Comparison of ENCODE assay signal across 8 mouse cellular contexts in the genomic region with DNA sequence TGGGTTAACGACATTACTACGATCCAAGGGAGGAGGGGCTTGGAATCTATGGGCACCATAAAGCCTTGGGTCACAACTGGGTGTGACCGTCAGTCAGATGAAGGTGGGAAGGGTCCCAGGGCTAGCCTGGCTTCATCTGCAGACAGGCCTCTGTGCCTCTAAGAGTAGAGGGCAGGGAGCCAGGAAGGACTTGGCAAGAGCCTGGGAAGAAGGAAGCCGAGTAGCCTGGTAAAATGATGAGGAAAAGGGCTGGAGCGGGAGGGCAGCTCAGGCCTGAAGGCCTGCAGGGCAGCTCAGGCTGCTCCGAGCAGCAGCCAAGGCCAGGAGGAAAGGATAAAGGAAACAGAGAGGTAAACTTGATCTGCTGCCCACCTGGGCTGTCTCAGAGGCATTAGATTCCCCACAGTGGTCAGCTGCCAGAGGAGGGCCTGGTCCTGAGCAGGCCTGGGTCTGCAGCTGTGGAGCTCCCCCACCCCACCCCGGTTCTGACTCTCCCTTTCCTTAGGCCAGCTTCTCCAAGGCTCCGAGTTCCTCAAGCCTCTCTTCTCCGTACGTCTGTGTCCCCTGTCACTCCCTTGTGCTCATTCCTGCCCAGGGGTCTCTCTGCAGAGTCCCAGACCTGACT. TPM values are rescaled to one million over a fixed set of nuclear protein-coding genes. Genes with fewer than 3 reads are reported as not detected.
DNase-seq lines count a peak whose midpoint lies in the region; ATAC-seq and TF ChIP-seq lines count a peak whose summit lies in the region.

No protein-coding gene starts in this region.

- no peak overlapping the region for H3K9ac ChIP-seq in heart, adult 2 months (ENCODE audit: low read depth, low read length)
- H3K9ac ChIP-seq in liver, embryonic 11.5 days (ENCODE audit: low read depth, low read length) = no peak overlapping the region

- H3K4me3 ChIP-seq in heart, adult 2 months = no peak overlapping the region
- no peak overlapping the region for H3K4me3 ChIP-seq in liver, embryonic 11.5 days (ENCODE audit: low read depth, low read length)

- TF ChIP-seq POLR2A in heart, adult 2 months (IDR thresholded peaks at IDR 0.05; ENCODE audit: insufficient read depth, low read depth, low read length) = no peak

- no peak for TF ChIP-seq CTCF in heart, adult 2 months (IDR thresholded peaks at IDR 0.05)

- peaks cover 9% of the 10 kb centered on the region for H3K4me1 ChIP-seq in heart, adult 2 months (ENCODE audit: control insufficient read depth, insufficient read depth, low read length)
- no peaks in the 10 kb centered on the region for H3K4me1 ChIP-seq in liver, embryonic 11.5 days (replicated peaks; ENCODE audit: control insufficient read depth, insufficient read depth, low read length)

- no peak for TF ChIP-seq EP300 in heart, adult 2 months (IDR thresholded peaks at IDR 0.05; ENCODE audit: insufficient read depth, low read depth, low read length)

- no peaks in the 10 kb centered on the region for H3K27me3 ChIP-seq in heart, adult 2 months (ENCODE audit: control insufficient read depth, insufficient read depth, low read length)
- no peaks in the 10 kb centered on the region for H3K27me3 ChIP-seq in liver, embryonic 11.5 days (replicated peaks; ENCODE audit: control insufficient read depth, insufficient read depth, low read length)

- no peaks in the 10 kb centered on the region for H3K9me3 ChIP-seq in liver, embryonic 11.5 days (ENCODE audit: control insufficient read depth, low read length)

- no peaks in the 10 kb centered on the region for H3K36me3 ChIP-seq in heart, adult 2 months (ENCODE audit: control insufficient read depth, insufficient read depth, low read length)
- H3K36me3 ChIP-seq in liver, embryonic 11.5 days (ENCODE audit: control insufficient read depth, insufficient read depth, low read length) = no peaks in the 10 kb centered on the region

- WGBS in heart, adult 2 months = 42% methylated on average over 10 of the region's 10 CpGs
- WGBS in liver, embryonic 11.5 days = 61% methylated on average over 10 of the region's 10 CpGs

- no peak overlapping the region for H3K4me2 ChIP-seq in liver, embryonic 11.5 days

- intact Hi-C loops in left cerebral cortex, postnatal 4 days (cut with DNase I) = no loop called here
- intact Hi-C loops in heart, adult 2 months (cut with DNase I) = no loop called here

- peak; percentile 76 for DNase-seq in left cerebral cortex, postnatal 4 days
- no peak for DNase-seq in left cerebral cortex, adult 18-20 months (ENCODE audit: low spot score in 2 of 2)
- peak; percentile 86 to 87 for DNase-seq in cerebellum, postnatal 10 days
- peak; percentile 61 to 63 for DNase-seq in heart, adult 2 months
- DNase-seq in kidney, postnatal 25 days = peak; percentile 57 to 59
- DNase-seq in natural killer cell, adult 2 months (ENCODE audit: low spot score in 2 of 2) = no peak
- DNase-seq in liver, embryonic 11.5 days (ENCODE audit: low spot score) = no peak
- no peak for DNase-seq in left cerebral cortex, adult 9 months (ENCODE audit: low spot score in 2 of 2)

- peak overlapping the region; percentile 20 for H3K27ac ChIP-seq in heart, adult 2 months
- no peak overlapping the region for H3K27ac ChIP-seq in liver, embryonic 11.5 days (ENCODE audit: low read depth, low read length)

- no peak for ATAC-seq in liver, embryonic 11.5 days (replicated peaks; ENCODE audit: low FRiP score)

- no peaks in the 10 kb centered on the region for H3K79me2 ChIP-seq in heart, adult 2 months (replicated peaks; ENCODE audit: control insufficient read depth, insufficient read depth, low read length)

RNA-seq across cellular contexts. Expression of gene Crb2, which starts 27.5 kb away (rescaled TPM):
- total RNA-seq in left cerebral cortex, postnatal 4 days (2021) = 1 to 10 TPM; 3.9 to 4.6 TPM
- 1 to 10 TPM; 2.8 to 3.1 TPM for total RNA-seq in left cerebral cortex, adult 18-20 months (2021)
- total RNA-seq in heart, adult 2 months (2021) = under 1 TPM; 0.48 to 0.81 TPM
- polyA plus RNA-seq in heart, adult 2 months (2012; rRNA removed) = 0.61 and 0.64 TPM in 2 replicates
- 4.8 and 5.0 TPM in 2 replicates for polyA plus RNA-seq in liver, embryonic 11.5 days (2014; fragmentation: Nextera tagmentation; extraction: Ambion mirVana)

RNA-seq across cellular contexts. Expression of gene Strbp, which starts 44.9 kb away (rescaled TPM):
- 100 to 1,000 TPM; 228 to 247 TPM for total RNA-seq in left cerebral cortex, postnatal 4 days (2021)
- total RNA-seq in left cerebral cortex, adult 18-20 months (2021) = 100 to 1,000 TPM; 285 to 321 TPM
- total RNA-seq in heart, adult 2 months (2021) = 10 to 100 TPM; 17.4 to 20.0 TPM
- polyA plus RNA-seq in heart, adult 2 months (2012; rRNA removed) = 1.5 and 3.5 TPM in 2 replicates
- polyA plus RNA-seq in liver, embryonic 11.5 days (2014; fragmentation: Nextera tagmentation; extraction: Ambion mirVana) = 37.2 and 38.8 TPM in 2 replicates

Comparison
In these comparisons a context has a peak if more than half of its experiments do, and no peak if none do; other contexts are left out.
1. DNase-seq: peak in left cerebral cortex, postnatal 4 days (single experiment), cerebellum, postnatal 10 days (2 of 2), heart, adult 2 months (2 of 2) and kidney, postnatal 25 days (2 of 2); none in left cerebral cortex, adult 18-20 months (0 of 2), natural killer cell, adult 2 months (0 of 2), liver, embryonic 11.5 days (single experiment) and left cerebral cortex, adult 9 months (0 of 2).
2. RNA of gene Strbp, which starts 44.9 kb away (total RNA-seq): 285 to 321 TPM in left cerebral cortex, adult 18-20 months and 228 to 247 TPM in left cerebral cortex, postnatal 4 days; 17.4 to 20.0 TPM in heart, adult 2 months; every median in the first group is over 10 times any median in the second.